Mouse (Mus musculus) midbrain, embryonic 15.5 days (tissue): ENCODE results near the gene Cpn1. TPM values are rescaled to one million over a fixed set of nuclear protein-coding genes. Genes with fewer than 3 reads are reported as not detected.

Source experiments
- ATAC-seq: fragments of 200-750 bp; cut with Nextera tagmentation; replicated peaks from 2 replicates; pipeline ENCODE4 v1.8.0; 2017; ENCODE audit warnings: moderate TSS enrichment
- H3K27ac ChIP-seq: fragments of 300-500 bp; sonication (generic); 2 replicates; pipeline ENCODE4 v1.5.1; 2015; ENCODE audit warnings: mild to moderate bottlenecking, inconsistent platforms
- H3K27me3 ChIP-seq: fragments of 300-500 bp; sonication (generic); replicated peaks from 2 replicates; pipeline ENCODE4 v1.6.1; 2015; ENCODE audit warnings: inconsistent platforms
- H3K36me3 ChIP-seq: fragments of 300-500 bp; sonication (generic); replicated peaks from 2 replicates; pipeline ENCODE4 v1.6.1; 2015; ENCODE audit warnings: inconsistent platforms
- H3K4me1 ChIP-seq: fragments of 300-500 bp; sonication (generic); 2 replicates; pipeline ENCODE4 v1.6.1; 2015; ENCODE audit warnings: inconsistent platforms
- H3K4me2 ChIP-seq: fragments of 300-500 bp; sonication (generic); 2 replicates; pipeline ENCODE4 v1.6.1; 2015; ENCODE audit warnings: inconsistent platforms, mild to moderate bottlenecking, moderate library complexity
- H3K4me3 ChIP-seq: fragments of 300-500 bp; sonication (generic); 2 replicates; pipeline ENCODE4 v1.5.1; 2015; ENCODE audit warnings: mild to moderate bottlenecking, inconsistent platforms
- H3K9ac ChIP-seq: fragments of 300-500 bp; sonication (generic); 2 replicates; pipeline ENCODE4 v1.6.1; 2015; ENCODE audit warnings: mild to moderate bottlenecking, inconsistent platforms
- H3K9me3 ChIP-seq: fragments of 300-500 bp; sonication (generic); 2 replicates; pipeline ENCODE4 v1.6.1; 2016; ENCODE audit warnings: inconsistent platforms
- WGBS: fragments of 180-500 bp; shearing (Covaris S2); methylation state at CpG from one replicate; pipeline ENCODE4 v1.1.7; 2015; ENCODE audit warnings: mixed read lengths; 5-methylcytosine and 5-hydroxymethylcytosine counted together
- polyA plus RNA-seq: library from polyadenylated mRNA; unstranded; fragments of >200 nt; fragmentation: Nextera tagmentation; extraction: Ambion mirVana; gene quantifications from 2 replicates; pipeline ENCODE4 v1.2.1, GENCODE M21; 2015

Cpn1 gene
- polyA plus RNA-seq, 1 experiment from 2014 or later = 0.26 TPM

DNA sequence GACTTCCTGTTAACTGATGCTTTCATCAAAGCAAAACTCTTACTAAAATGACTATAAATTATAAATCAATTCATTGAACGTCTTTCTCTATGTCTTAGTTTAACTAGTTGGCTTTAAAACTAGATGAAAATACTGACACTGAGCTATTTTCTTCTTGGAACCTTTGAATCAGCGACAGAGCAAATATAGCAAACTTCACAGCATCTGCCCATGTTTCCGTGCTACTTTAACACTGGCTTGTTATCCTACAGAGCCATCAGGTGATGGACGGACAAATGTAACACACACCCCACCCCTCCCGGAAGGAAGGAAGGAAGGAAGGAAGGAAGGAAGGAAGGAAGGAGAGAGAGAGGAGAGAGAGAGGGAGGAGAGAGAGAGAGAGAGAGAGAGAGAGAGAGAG, 58.4 kb downstream of the Cpn1 start:
- Histone ChIP-seq H3K27me3 (no peaks in the 10 kb centered on the region), H3K27ac (no peak overlapping the region), H3K9ac (no peak overlapping the region), H3K4me1 (peaks cover 7% of the 10 kb centered on the region; the same call in 1 of the 2 replicates), H3K4me3 (no peak overlapping the region), H3K36me3 (no peaks in the 10 kb centered on the region), H3K4me2 (no peak overlapping the region), H3K9me3 (no peaks in the 10 kb centered on the region)
- no peak for ATAC-seq
- WGBS = 88% methylated on average over 5 of the region's 5 CpGs

DNA sequence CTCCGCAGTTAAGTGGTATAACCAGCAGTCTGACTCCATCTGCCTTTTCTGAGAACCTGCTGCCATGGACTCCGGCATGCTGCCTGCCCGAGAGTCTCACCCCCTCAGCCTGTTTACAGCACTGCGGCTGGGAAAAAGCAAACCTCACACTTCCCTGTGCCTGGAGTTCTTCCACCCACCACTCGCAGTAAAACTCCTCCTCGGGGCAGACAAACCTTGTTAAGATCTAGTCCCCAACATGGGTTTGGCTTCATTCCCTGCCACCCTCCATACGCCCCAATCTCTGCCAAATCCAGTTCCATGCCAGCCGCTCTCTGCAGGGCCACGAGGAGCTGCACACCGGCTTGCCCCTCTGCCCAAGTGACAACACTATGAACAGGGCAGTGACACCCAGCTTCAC, 59.3 kb downstream of the Cpn1 start:
- ATAC-seq = no peak

DNA sequence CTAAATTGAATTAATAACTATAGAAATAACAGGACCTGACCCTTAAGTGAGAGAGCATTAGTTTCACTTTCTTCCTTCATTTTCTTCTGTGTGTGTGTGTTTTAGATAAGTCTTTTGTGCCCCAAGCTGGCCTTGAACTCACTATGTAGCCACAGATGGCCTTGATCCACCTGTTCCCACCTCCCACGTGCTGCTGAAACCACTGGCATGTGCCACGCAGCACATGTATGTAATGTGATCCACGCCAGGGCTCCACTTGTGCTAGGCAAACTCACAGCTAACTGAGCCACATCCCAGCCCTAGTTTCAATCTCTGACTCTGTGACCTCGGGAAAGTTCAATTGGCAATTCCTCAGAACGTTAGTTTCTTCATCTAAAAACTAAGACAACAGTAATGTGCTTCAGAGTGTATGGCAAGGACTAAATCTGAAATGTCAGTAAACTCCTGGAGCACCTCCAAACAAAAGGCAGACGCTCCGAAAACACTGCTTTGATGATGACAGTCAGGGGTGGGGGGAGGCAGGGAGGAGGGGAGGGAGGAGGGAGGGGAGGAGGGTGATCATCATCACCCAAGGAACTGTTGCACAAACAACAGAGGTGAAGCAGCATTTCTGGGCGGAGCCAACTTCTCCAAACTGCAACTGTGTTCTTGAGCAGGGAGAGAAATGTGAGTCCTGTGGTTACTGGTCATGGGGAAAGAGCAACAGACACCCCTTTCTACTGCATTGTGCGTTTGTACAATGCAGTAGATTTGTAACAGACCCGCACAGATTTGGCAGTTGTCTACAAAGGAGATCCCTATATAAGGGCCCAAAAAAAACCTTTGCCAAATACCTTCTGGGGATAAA, 60.0 kb downstream of the Cpn1 start:
- no peak overlapping the region for H3K27ac ChIP-seq
- no peaks in the 10 kb centered on the region for H3K9me3 ChIP-seq
- no peaks in the 10 kb centered on the region for H3K36me3 ChIP-seq
- no peak for ATAC-seq
- no peaks in the 10 kb centered on the region for H3K27me3 ChIP-seq
- peaks cover 7% of the 10 kb centered on the region; the same call in 1 of the 2 replicates for H3K4me1 ChIP-seq
- no peak overlapping the region for H3K4me3 ChIP-seq
- H3K9ac ChIP-seq = no peak overlapping the region
- no peak overlapping the region for H3K4me2 ChIP-seq
- 78% methylated on average over 10 of the region's 10 CpGs for WGBS

More for the DNA sequence above, 59.3 kb downstream of the Cpn1 start:
- no peak overlapping the region for H3K4me2 ChIP-seq
- no peak overlapping the region for H3K9ac ChIP-seq
- no peaks in the 10 kb centered on the region for H3K27me3 ChIP-seq
- peaks cover 7% of the 10 kb centered on the region; the same call in 1 of the 2 replicates for H3K4me1 ChIP-seq
- H3K9me3 ChIP-seq = no peaks in the 10 kb centered on the region
- H3K36me3 ChIP-seq = no peaks in the 10 kb centered on the region
- no peak overlapping the region for H3K27ac ChIP-seq
- 77% methylated on average over 10 of the region's 10 CpGs for WGBS
- H3K4me3 ChIP-seq = no peak overlapping the region

DNA sequence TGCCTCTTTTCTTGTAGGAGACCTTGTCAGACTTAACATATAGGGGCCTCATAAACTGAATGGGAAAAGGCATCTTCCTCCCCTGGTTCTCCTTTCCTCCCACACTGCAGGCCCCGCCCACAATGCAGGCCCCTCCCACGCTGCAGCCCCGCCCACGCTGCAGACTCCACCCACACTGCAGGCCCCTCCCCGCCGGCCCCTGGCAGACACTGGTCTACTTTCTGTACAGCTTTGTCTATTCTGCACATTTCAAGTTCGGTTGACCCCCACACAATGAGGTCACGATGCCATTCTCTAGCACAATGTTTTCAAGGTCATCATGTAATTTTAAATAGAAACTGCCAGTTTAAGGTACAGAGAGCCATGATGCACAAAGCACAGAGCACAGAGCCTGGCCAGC, 62.0 kb downstream of the Cpn1 start:
- H3K27me3 ChIP-seq = no peaks in the 10 kb centered on the region
- H3K9ac ChIP-seq = no peak overlapping the region
- H3K9me3 ChIP-seq = no peaks in the 10 kb centered on the region
- no peak overlapping the region for H3K27ac ChIP-seq
- peaks cover 3% of the 10 kb centered on the region; the same call in 1 of the 2 replicates for H3K4me1 ChIP-seq
- no peak for ATAC-seq
- H3K4me2 ChIP-seq = no peak overlapping the region
- H3K36me3 ChIP-seq = no peaks in the 10 kb centered on the region
- H3K4me3 ChIP-seq = no peak overlapping the region
- WGBS = 75% methylated on average over 8 of the region's 8 CpGs

DNA sequence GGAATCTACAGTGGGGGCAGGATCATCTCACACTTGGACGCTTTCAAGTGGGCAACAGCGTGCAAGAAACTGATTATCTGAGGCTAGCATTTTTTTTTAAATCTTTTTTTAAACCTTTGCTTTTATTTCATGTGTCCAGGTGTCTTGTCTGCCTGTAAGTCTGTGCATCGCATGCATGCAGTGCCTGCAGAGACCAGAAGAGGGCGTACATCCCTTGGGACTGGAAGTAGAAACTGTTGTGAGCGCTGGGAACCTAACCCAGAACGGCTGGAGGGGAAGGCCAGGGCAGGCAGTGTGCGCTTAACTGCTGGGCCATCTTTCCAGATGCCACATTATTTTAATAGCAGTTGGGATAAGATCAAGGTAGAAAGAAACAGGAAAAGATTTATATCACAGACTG, 63.4 kb downstream of the Cpn1 start:
- Histone ChIP-seq H3K27me3 (no peaks in the 10 kb centered on the region), H3K27ac (no peak overlapping the region), H3K4me2 (no peak overlapping the region), H3K4me3 (no peak overlapping the region), H3K36me3 (no peaks in the 10 kb centered on the region), H3K9ac (no peak overlapping the region), H3K4me1 (peaks cover 3% of the 10 kb centered on the region; the same call in 1 of the 2 replicates), H3K9me3 (no peaks in the 10 kb centered on the region)
- no peak for ATAC-seq
- WGBS = 92% methylated on average over 7 of the region's 7 CpGs

DNA sequence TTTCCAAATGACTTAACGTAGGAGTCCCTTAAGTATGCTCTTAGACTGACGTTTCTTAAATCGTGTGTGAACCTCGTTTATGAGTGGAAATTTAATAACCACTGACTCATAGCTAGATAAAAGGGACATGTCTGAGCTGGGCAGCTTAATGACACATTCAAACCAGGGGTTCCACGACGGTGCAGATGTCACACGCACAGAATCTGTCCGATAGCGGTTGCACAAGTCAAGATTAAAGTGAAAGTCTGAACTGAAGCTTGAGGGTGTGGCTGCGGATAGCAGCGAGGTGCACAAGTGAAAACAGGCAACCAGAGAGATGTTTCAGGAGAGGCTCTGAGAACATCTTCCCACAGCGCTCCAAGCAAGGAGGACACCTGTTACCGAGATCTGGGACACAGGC, 64.9 kb downstream of the Cpn1 start:
- Histone ChIP-seq H3K4me3 (no peak overlapping the region), H3K36me3 (no peaks in the 10 kb centered on the region), H3K4me1 (peaks cover 3% of the 10 kb centered on the region; the same call in 1 of the 2 replicates), H3K9me3 (no peaks in the 10 kb centered on the region), H3K27ac (no peak overlapping the region), H3K4me2 (no peak overlapping the region), H3K27me3 (no peaks in the 10 kb centered on the region), H3K9ac (no peak overlapping the region)
- ATAC-seq = no peak
- 56% methylated on average over 13 of the region's 13 CpGs for WGBS

DNA sequence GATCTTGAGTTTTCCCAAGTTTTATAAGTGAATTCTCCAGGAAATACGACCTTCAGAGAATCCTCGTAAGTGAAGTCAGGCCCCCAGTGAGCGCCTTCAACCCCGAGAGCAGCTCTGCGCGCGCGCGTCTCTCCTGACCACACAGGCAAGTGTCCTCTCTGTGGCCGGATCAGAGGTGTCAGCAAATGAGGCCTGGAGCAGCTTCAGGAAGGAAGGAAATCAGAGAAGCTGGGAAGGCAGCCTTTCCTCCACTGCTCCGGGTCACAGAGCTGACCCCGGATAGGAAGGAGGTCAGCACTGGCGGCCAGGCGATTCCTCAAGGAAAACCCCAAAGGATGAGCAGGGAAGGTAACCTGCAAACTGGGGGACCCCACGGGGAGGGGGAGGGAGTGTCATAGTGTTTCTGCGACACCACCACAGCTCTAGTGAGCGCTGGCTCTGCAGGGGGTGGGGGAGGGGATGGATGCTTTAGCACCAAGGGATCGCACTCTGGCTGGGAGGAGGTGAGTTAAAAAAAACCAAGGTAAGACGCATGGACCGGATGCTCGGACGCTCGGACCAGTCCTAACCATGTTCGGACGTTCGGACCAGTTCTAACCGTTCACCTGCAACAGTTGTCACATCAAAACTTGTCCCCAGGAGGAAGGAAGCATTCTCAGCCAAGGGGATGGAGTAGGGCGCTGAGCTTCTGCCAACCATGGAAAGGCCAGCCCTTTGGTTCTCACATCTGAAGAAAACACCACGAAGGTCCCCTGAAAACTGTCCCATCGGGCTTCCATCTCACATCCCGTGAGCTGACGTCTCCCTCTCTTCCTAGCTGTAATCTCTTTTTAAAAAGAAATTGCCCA, 65.7 kb downstream of the Cpn1 start:
- no peak for ATAC-seq
- Histone ChIP-seq H3K27me3 (no peaks in the 10 kb centered on the region), H3K36me3 (no peaks in the 10 kb centered on the region), H3K4me3 (no peak overlapping the region), H3K9me3 (no peaks in the 10 kb centered on the region), H3K4me1 (peaks cover 3% of the 10 kb centered on the region; the same call in 1 of the 2 replicates), H3K27ac (no peak overlapping the region), H3K9ac (no peak overlapping the region), H3K4me2 (peak overlapping the region; percentile 18; the same call in 1 of the 2 replicates)
- 18% methylated on average over 32 of the region's 32 CpGs for WGBS

DNA sequence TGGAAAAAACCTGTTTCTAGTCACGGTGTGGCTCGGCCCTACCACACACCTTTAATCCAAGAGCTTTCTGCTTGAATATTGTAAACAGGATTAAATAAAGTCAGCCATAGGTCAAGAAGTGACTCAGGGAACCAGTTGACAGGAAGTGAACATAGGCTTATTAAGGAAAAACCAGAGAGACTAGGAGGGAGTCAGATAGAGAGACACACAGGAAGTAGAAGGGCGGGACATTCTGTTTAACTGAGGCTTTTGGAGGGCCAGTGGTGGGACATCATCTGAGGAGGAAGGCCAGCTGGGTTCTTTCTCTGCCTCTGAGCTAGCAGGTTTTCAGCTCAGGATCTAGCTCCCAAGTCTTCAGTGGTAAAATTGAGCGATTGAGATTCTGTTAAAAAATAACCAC, 66.5 kb downstream of the Cpn1 start:
- H3K4me2 ChIP-seq = no peak overlapping the region
- H3K27ac ChIP-seq = no peak overlapping the region
- no peaks in the 10 kb centered on the region for H3K27me3 ChIP-seq
- ATAC-seq = no peak
- H3K36me3 ChIP-seq = no peaks in the 10 kb centered on the region
- H3K9ac ChIP-seq = no peak overlapping the region
- 92% methylated on average over 4 of the region's 4 CpGs for WGBS
- H3K4me1 ChIP-seq = peaks cover 3% of the 10 kb centered on the region; the same call in 1 of the 2 replicates
- H3K9me3 ChIP-seq = no peaks in the 10 kb centered on the region
- H3K4me3 ChIP-seq = no peak overlapping the region

DNA sequence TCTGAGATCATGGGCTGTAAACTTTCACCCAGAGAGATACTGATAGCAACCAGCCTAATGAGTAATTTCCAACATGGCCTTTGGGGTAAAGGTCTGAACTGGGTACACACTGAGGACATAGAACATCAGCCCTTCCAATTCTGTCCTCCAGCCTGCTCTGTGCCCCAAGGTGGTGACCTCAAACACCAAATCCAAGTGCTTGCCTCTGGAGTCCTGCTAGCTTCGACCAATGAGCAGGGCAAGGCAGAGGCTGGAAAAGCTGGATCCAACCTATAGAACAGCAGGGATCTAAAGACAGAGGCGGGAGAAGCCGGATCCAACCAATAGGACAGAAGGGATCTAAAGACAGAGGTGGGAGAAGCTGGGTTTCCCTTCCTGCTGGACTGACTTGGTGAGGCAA, 67.5 kb downstream of the Cpn1 start:
- Histone ChIP-seq H3K9ac (no peak overlapping the region), H3K27me3 (no peaks in the 10 kb centered on the region), H3K36me3 (no peaks in the 10 kb centered on the region), H3K4me3 (no peak overlapping the region), H3K4me2 (no peak overlapping the region), H3K27ac (no peak overlapping the region), H3K4me1 (peaks cover 3% of the 10 kb centered on the region; the same call in 1 of the 2 replicates), H3K9me3 (no peaks in the 10 kb centered on the region)
- no peak for ATAC-seq
- 80% methylated on average over 3 of the region's 3 CpGs for WGBS

DNA sequence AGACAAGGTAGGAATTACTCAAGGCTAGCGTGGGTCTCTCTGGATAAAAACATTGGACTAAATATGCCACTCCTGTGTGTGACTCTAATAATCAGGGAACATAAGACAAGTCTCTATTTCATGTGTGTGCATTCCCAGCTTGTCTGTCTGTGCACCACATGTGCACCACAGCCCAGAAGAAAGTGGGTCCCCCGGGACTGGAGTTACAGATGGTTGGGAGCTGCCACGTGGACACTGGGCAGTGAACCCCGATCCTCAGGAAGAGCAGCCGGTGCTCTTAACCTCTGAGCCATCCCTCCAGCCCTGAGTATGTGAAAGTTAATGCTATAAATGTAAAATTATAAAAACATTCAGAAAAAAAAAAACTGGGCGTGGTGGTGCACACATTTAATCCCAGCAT, 68.6 kb downstream of the Cpn1 start:
- Histone ChIP-seq H3K27ac (no peak overlapping the region), H3K27me3 (no peaks in the 10 kb centered on the region), H3K4me2 (no peak overlapping the region), H3K4me1 (peaks cover 3% of the 10 kb centered on the region; the same call in 1 of the 2 replicates), H3K9ac (no peak overlapping the region), H3K36me3 (no peaks in the 10 kb centered on the region), H3K9me3 (no peaks in the 10 kb centered on the region), H3K4me3 (no peak overlapping the region)
- ATAC-seq = no peak
- WGBS = 93% methylated on average over 6 of the region's 6 CpGs

DNA sequence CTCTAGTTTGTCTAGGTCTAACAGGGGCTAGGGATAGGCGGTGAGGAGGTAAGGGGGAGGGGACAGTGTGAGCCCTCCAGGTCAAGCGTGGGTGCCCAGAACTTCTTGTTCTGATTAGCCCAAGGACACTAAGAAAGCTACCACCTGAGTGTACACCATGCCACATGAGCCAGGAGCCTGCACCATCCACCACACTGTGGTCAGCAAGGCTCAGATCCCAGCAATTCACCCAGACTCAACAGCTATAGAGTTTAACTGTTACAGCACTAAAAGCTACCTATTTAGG, 69.0 kb downstream of the Cpn1 start:
- H3K4me3 ChIP-seq = no peak overlapping the region
- ATAC-seq = no peak
- no peak overlapping the region for H3K4me2 ChIP-seq
- 83% methylated on average over 2 of the region's 2 CpGs for WGBS
- H3K9me3 ChIP-seq = no peaks in the 10 kb centered on the region
- no peaks in the 10 kb centered on the region for H3K36me3 ChIP-seq
- H3K9ac ChIP-seq = no peak overlapping the region
- no peak overlapping the region for H3K27ac ChIP-seq
- peaks cover 3% of the 10 kb centered on the region; the same call in 1 of the 2 replicates for H3K4me1 ChIP-seq
- no peaks in the 10 kb centered on the region for H3K27me3 ChIP-seq

DNA sequence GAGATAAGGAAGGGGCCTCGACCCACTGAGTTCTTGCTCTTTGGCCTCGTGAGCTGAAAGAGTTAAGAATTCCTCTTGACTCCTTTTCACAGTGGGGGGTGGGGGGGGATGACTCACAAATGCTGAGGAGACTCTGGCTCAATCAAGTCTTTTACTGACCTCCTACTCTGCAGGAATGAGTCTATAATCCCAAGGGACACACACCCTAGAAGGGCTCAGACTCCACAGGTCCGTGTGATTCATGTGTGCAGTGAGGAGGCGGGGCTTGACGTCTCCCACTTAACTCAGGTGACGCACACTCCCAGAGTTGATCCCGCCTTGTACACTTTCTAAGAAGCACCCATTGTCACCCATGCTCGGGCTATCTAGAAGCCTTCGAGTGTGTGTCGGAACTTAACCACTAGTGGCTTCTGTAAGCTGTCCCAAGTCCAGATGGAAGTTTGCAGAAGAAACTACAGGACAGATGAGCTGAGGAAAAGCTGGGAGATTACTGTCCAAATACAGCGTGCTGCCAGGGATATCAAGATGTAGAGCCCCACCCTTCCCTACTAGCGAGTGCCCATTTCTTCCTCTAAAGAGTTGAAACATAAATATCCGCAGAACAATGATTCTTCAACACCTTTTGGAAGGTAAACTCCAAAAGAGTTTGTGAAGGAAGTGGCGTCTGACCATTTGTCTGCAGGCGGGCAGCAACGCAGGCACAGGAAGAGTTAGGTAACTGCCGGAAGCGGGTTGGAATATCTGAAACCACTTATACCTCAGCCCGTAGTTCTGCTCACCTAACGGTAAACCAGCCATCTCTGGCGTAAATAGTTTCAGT, 69.6 kb downstream of the Cpn1 start:
- ATAC-seq = no peak
- 68% methylated on average over 21 of the region's 21 CpGs for WGBS
- H3K9ac ChIP-seq = no peak overlapping the region
- no peak overlapping the region for H3K4me2 ChIP-seq
- no peaks in the 10 kb centered on the region for H3K36me3 ChIP-seq
- H3K27ac ChIP-seq = no peak overlapping the region
- peaks cover 3% of the 10 kb centered on the region; the same call in 1 of the 2 replicates for H3K4me1 ChIP-seq
- no peaks in the 10 kb centered on the region for H3K9me3 ChIP-seq
- no peak overlapping the region for H3K4me3 ChIP-seq
- no peaks in the 10 kb centered on the region for H3K27me3 ChIP-seq
